Mouse (Mus musculus) embryonic facial prominence, embryonic 14.5 days (tissue): Measurements from ENCODE around the gene Mbnl2. TPM values are rescaled to one million over a fixed set of nuclear protein-coding genes. Genes with fewer than 3 reads are reported as not detected.
A peak's percentile ranks its signal among the peaks of the same experiment; 100 is the strongest.

Experiments used
- ATAC-seq: fragments of 200-750 bp; cut with Nextera tagmentation; 2 replicates; pipeline ENCODE4 v1.8.0; 2017; ENCODE audit warnings: low read depth, moderate number of reproducible peaks, moderate TSS enrichment
- DNase-seq: peaks from one replicate; pipeline ENCODE4 v3.0.0-alpha.2; 2015; ENCODE audit warnings: low spot score
- H3K27ac ChIP-seq: fragments of 300-500 bp; sonication (generic); replicated peaks from 2 replicates; pipeline ENCODE4 v1.5.1; 2014; ENCODE audit warnings: low read depth, mild to moderate bottlenecking, low read length, moderate library complexity
- H3K27me3 ChIP-seq: fragments of 300-500 bp; sonication (generic); replicated peaks from 2 replicates; pipeline ENCODE4 v1.6.1; 2014; ENCODE audit warnings: low read length; ENCODE audit not compliant: control insufficient read depth, insufficient read depth
- H3K36me3 ChIP-seq: fragments of 300-500 bp; sonication (generic); 2 replicates; pipeline ENCODE4 v1.6.1; 2014; ENCODE audit warnings: low read length, mixed read lengths; ENCODE audit not compliant: control insufficient read depth, insufficient read depth
- H3K4me1 ChIP-seq: fragments of 300-500 bp; sonication (generic); 2 replicates; pipeline ENCODE4 v1.6.1; 2014; ENCODE audit warnings: antibody characterized with exemption, low read length; ENCODE audit not compliant: control insufficient read depth, insufficient read depth
- H3K4me2 ChIP-seq: fragments of 300-500 bp; sonication (generic); 2 replicates; pipeline ENCODE4 v1.6.1; 2014; ENCODE audit warnings: low read depth, mild to moderate bottlenecking, low read length, moderate library complexity, mixed read lengths
- H3K4me3 ChIP-seq: fragments of 300-500 bp; sonication (generic); 2 replicates; pipeline ENCODE4 v1.5.1; 2014; ENCODE audit warnings: low read depth, mild to moderate bottlenecking, low read length
- H3K9ac ChIP-seq: fragments of 300-500 bp; sonication (generic); 2 replicates; pipeline ENCODE4 v1.6.1; 2014; ENCODE audit warnings: low read depth, mild to moderate bottlenecking, low read length, moderate library complexity, mixed read lengths
- H3K9me3 ChIP-seq: fragments of 300-500 bp; sonication (generic); 2 replicates; pipeline ENCODE4 v1.6.1; 2016; ENCODE audit warnings: low read length; ENCODE audit not compliant: control insufficient read depth
- WGBS: fragments of 180-500 bp; shearing (Covaris S2); extraction: QIAGEN DNeasy Blood & Tissue Kit; methylation state at CpG from one replicate; pipeline ENCODE4 v1.1.7; 2014; 5-methylcytosine and 5-hydroxymethylcytosine counted together
- polyA plus RNA-seq: library from polyadenylated mRNA; unstranded; fragments of >200 nt; fragmentation: Nextera tagmentation; extraction: Ambion mirVana; gene quantifications from 2 replicates; pipeline ENCODE4 v1.2.1, GENCODE M21; 2014

Mbnl2 gene
- polyA plus RNA-seq, 1 experiment from 2014 or later = 162 TPM

DNA sequence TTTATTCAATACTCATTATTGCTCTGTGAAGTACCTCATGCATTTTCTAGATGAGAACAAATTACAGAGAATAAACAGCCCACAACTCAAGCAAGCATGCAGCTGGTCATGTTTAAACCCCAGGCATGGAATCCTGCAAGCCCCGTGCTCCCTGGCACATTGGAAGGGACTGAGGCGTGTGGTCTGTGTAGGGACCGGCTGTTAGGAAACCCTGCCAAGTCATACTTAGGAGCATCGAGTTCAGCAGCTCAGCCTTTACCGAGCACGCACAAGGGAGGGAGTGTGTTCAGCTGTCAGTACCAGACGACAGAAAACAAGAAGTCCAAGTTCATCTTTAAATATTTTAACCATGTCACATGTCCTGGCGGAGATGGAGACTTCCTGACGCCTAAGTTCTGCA is 141.4 kb downstream of the Mbnl2 start:
- Histone ChIP-seq H3K4me2 (no peak overlapping the region), H3K36me3 (peaks cover 70% of the 10 kb centered on the region), H3K27ac (no peak overlapping the region), H3K4me3 (no peak overlapping the region), H3K4me1 (no peaks in the 10 kb centered on the region), H3K9me3 (no peaks in the 10 kb centered on the region), H3K27me3 (no peaks in the 10 kb centered on the region), H3K9ac (no peak overlapping the region)
- WGBS = 59% methylated on average over 9 of the region's 9 CpGs
- DNase-seq (peak; percentile 73), ATAC-seq (peak; percentile 81)

DNA sequence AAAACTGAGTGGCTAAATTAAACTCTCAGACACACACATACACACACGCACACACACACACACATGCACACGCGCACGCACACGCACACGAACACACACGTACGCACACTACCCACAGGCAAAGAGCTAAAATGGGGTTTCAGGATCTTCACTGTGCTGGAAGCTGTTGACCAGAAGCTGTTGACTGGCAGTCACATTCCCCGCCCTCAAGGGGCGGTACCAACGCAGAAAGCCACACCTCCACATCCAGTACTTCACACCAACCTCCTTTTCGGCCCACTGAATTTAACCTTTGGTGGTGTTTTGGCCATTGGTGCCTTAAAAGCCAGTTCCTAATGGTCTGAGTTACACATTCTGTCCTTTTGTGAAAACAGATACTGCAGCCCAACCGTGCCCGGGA is 143.5 kb downstream of the Mbnl2 start:
- no peak overlapping the region for H3K9ac ChIP-seq
- no peaks in the 10 kb centered on the region for H3K27me3 ChIP-seq
- H3K27ac ChIP-seq = no peak overlapping the region
- peaks cover 75% of the 10 kb centered on the region for H3K36me3 ChIP-seq
- no peaks in the 10 kb centered on the region for H3K9me3 ChIP-seq
- H3K4me2 ChIP-seq = no peak overlapping the region
- H3K4me1 ChIP-seq = no peaks in the 10 kb centered on the region
- no peak overlapping the region for H3K4me3 ChIP-seq
- DNase-seq (no peak), ATAC-seq (no peak)
- WGBS = 74% methylated on average over 14 of the region's 14 CpGs

DNA sequence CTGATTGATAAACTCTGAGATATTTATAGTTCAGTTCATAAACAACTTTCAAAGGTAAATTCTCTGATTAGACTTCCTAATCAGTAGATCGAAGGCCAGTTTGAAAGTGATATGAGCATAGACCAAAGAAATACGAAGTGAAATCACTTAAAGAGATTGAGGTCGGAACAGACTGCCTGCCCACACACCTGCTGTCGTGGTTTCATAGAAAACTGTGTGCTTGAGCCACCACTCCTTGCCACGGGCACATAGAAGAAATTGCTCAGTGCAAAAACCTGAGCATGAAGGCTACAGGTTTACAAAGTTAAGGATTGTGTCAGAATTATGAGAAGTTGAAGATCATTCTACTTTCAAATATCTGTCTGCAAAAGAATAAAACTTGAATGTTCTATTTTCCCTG is 153.0 kb downstream of the Mbnl2 start:
- Histone ChIP-seq H3K36me3 (peaks cover 68% of the 10 kb centered on the region), H3K9ac (no peak overlapping the region), H3K4me2 (no peak overlapping the region), H3K27ac (no peak overlapping the region), H3K9me3 (peaks cover 16% of the 10 kb centered on the region), H3K4me1 (no peaks in the 10 kb centered on the region), H3K4me3 (no peak overlapping the region), H3K27me3 (no peaks in the 10 kb centered on the region)
- ATAC-seq (no peak), DNase-seq (no peak)
- WGBS = 85% methylated on average over 5 of the region's 5 CpGs

DNA sequence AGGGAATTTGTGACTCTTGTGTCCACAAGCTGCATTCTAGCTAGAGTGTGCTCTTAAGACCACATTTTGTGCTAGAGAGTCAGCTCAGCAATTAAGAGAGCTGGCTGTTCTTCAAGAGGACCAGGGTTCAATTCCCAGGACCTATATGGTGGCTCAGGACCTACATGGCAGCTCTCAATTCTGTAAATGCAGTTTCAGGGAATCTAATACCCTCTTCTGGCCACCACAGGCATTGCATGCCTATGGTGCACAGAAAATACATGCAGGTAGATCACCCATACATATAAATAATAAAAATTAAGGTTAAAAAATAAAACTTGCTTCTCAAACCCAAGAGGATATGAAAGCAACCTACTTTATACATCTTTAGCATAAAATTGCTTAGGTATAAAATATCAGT is 157.3 kb downstream of the Mbnl2 start:
- Histone ChIP-seq H3K4me2 (no peak overlapping the region), H3K9ac (no peak overlapping the region), H3K27me3 (no peaks in the 10 kb centered on the region), H3K4me1 (peaks cover 4% of the 10 kb centered on the region; the same call in 1 of the 2 replicates), H3K27ac (no peak overlapping the region), H3K36me3 (peaks cover 45% of the 10 kb centered on the region), H3K4me3 (no peak overlapping the region), H3K9me3 (0 out of 2 replicates have a peak, but pooled peaks cover 3% of the 10 kb centered on the region)
- ATAC-seq (no peak), DNase-seq (no peak)

DNA sequence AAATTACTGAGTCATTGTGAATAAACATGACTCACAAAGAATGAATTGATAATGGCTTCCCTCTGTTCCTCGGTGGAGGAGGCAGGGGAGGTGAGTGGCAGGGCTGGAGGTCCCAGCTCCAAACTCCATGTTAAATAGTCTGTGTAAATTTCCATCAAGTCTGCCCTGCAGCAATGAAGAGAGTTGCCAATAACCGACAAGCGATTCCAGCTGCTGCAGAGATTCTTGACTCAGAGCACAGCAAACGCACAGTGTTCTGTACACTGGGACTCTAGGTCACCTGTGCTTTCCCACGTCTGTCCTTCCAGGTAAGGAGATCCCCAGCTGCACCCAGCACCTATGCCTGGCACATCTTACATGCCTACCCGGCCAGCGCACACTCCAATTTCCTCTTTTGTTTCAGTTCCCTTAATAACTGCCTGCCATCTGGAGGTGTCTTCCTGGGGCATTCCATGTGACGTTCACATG is 158.5 kb downstream of the Mbnl2 start:
- H3K27me3 ChIP-seq = no peaks in the 10 kb centered on the region
- no peak overlapping the region for H3K4me3 ChIP-seq
- peaks cover 35% of the 10 kb centered on the region for H3K36me3 ChIP-seq
- DNase-seq (peak; percentile 75), ATAC-seq (peak; percentile 54)
- no peak overlapping the region for H3K9ac ChIP-seq
- H3K27ac ChIP-seq = peak overlapping the region; percentile 77
- H3K4me2 ChIP-seq = no peak overlapping the region
- H3K4me1 ChIP-seq = peaks cover 4% of the 10 kb centered on the region; the same call in 1 of the 2 replicates
- H3K9me3 ChIP-seq = 0 out of 2 replicates have a peak, but pooled peaks cover 3% of the 10 kb centered on the region
- WGBS = 33% methylated on average over 8 of the region's 8 CpGs

DNA sequence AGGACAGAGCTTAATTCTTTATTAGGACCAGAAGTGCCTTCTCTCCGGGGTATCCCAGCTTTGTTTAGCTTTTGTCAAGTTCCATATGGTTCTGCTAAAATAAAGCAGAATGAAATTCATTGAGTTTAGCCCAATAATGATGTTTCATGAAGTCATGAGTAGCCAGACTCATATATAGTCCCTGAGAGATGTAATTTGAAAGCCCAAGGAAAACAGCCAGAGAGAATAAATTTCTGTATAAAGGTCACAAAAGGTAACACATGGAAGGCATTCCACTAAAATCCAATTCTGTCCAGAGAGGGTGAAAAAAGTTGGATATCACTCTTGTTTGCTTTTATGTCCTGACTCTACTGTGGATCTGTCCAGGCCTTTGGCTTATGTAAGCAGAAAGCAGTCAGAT is 159.4 kb downstream of the Mbnl2 start:
- ATAC-seq (no peak), DNase-seq (peak; percentile 55)
- no peak overlapping the region for H3K27ac ChIP-seq
- 43% methylated on average over 1 of the region's 1 CpGs for WGBS
- no peak overlapping the region for H3K4me2 ChIP-seq
- 0 out of 2 replicates have a peak, but pooled peaks cover 3% of the 10 kb centered on the region for H3K9me3 ChIP-seq
- peaks cover 4% of the 10 kb centered on the region; the same call in 1 of the 2 replicates for H3K4me1 ChIP-seq
- no peak overlapping the region for H3K4me3 ChIP-seq
- H3K27me3 ChIP-seq = no peaks in the 10 kb centered on the region
- no peak overlapping the region for H3K9ac ChIP-seq
- peaks cover 27% of the 10 kb centered on the region; the same call in 1 of the 2 replicates for H3K36me3 ChIP-seq

DNA sequence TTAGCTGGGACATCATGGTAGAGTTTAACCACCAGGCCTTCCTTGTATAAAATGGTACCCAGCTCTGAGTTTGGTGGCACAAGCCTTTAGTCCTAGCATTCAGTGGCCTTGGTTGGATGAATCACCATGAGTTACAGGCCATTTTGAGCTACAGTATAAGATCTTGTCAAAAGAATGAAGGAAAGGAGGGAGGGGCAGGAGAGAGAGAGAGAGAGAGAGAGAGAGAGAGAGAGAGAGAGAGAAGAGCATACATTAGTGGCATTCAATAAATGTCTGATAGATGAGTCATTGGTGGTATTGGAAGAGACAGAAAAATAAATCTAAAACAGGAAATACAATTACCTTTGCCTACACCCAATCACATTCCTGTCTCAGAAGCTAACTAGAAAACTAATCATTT is 165.2 kb downstream of the Mbnl2 start:
- H3K4me3 ChIP-seq = no peak overlapping the region
- H3K27ac ChIP-seq = no peak overlapping the region
- ATAC-seq (no peak), DNase-seq (no peak)
- no peak overlapping the region for H3K4me2 ChIP-seq
- no peak overlapping the region for H3K9ac ChIP-seq
- 0 out of 2 replicates have a peak, but pooled peaks cover 3% of the 10 kb centered on the region for H3K9me3 ChIP-seq
- peaks cover 7% of the 10 kb centered on the region; the same call in 1 of the 2 replicates for H3K36me3 ChIP-seq
- no peaks in the 10 kb centered on the region for H3K4me1 ChIP-seq
- H3K27me3 ChIP-seq = no peaks in the 10 kb centered on the region

DNA sequence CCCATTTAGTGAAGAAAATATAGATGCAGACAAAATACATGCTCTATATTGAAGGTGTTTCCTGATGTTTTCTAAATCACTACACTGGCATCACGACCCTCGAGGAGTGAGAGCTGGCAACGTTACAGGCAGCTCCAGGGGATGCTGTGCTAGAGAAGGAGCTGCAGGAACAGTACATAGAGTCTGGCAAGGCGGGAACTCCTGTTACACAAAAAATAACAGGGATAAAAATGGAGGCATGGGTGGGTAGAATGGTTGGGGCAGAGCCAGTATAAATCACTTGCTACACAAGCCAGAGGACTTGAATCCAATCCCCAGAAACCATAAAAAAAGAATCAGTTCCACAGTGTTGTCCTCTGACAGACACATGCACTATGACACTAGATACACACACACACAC is 165.8 kb downstream of the Mbnl2 start:
- H3K9me3 ChIP-seq = 0 out of 2 replicates have a peak, but pooled peaks cover 3% of the 10 kb centered on the region
- H3K27ac ChIP-seq = no peak overlapping the region
- no peaks in the 10 kb centered on the region for H3K4me1 ChIP-seq
- no peak overlapping the region for H3K9ac ChIP-seq
- H3K36me3 ChIP-seq = 0 out of 2 replicates have a peak, but pooled peaks cover 2% of the 10 kb centered on the region
- H3K4me2 ChIP-seq = no peak overlapping the region
- no peak overlapping the region for H3K4me3 ChIP-seq
- WGBS = 73% methylated on average over 4 of the region's 4 CpGs
- DNase-seq (no peak), ATAC-seq (no peak)
- H3K27me3 ChIP-seq = no peaks in the 10 kb centered on the region

DNA sequence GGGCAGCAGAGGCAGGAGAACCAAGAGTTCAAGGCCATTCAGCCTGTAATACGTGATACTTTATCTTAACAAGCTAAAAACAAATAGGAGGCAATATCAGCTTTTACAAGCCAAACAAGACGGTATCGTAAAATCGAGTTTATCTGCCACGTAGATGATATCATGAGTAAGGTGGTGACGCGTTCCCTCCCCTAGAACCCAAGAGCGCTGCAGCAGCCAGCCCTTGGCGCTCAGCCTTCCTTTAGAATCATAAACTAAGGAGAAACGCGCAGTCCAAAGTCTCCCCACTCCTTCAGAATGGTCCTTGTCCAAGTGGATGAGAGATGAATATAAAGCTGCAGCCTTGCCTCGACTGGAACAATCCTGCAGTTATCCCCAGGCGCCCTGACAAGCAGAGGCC is 166.4 kb downstream of the Mbnl2 start:
- no peak overlapping the region for H3K9ac ChIP-seq
- peak; percentile 36 for DNase-seq
- WGBS = 82% methylated on average over 13 of the region's 13 CpGs
- 0 out of 2 replicates have a peak, but pooled peaks cover 2% of the 10 kb centered on the region for H3K9me3 ChIP-seq
- H3K27me3 ChIP-seq = no peaks in the 10 kb centered on the region
- H3K4me1 ChIP-seq = no peaks in the 10 kb centered on the region
- H3K4me3 ChIP-seq = no peak overlapping the region
- H3K36me3 ChIP-seq = no peaks in the 10 kb centered on the region
- no peak for ATAC-seq
- no peak overlapping the region for H3K4me2 ChIP-seq
- H3K27ac ChIP-seq = no peak overlapping the region
